Mouse (Mus musculus): ENCODE results near the gene Dusp9. TPM values are rescaled to one million over a fixed set of nuclear protein-coding genes. Genes with fewer than 3 reads are reported as not detected.

Gene Dusp9
- total and polyA plus RNA-seq, 3 experiments, result 4.7 to 5.2 TPM; not detected in 1

- Histone ChIP-seq H3K9me3 (replicated peaks; ENCODE audit: insufficient read depth, low read length) (no peaks in the 10 kb centered on the region), H3K27ac (ENCODE audit: control insufficient read depth, low read depth, low read length) (no peak overlapping the region), H3K4me3 (ENCODE audit: control insufficient read depth in 1 of 2, insufficient read depth in 1 of 2, low read depth in 2 of 2, low read length in 2 of 2) (peak overlapping the region in 1 of 2 experiments; percentile 62; a peak in 2 of 4 replicates), H3K9ac (ENCODE audit: control insufficient read depth, low read depth, low read length, poor library complexity, severe bottlenecking) (no peak overlapping the region), H3K36me3 (ENCODE audit: control insufficient read depth in 1 of 2, insufficient read depth in 2 of 2, low read length in 2 of 2) (no peaks in the 10 kb centered on the region), H3K27me3 (ENCODE audit: control insufficient read depth in 1 of 2, insufficient read depth in 2 of 2, low read length in 2 of 2) (no peaks in the 10 kb centered on the region), H3K4me1 (ENCODE audit: control insufficient read depth in 1 of 2, insufficient read depth in 2 of 2, low read length in 2 of 2) (peaks cover 0 to 3% of the 10 kb centered on the region in 2 experiments; a peak in 1 of 4 replicates), H3K79me2 (ENCODE audit: control insufficient read depth, insufficient read depth, low read length, poor library complexity) (no peaks in the 10 kb centered on the region)
- no peak for TF ChIP-seq USF2 (IDR thresholded peaks at IDR 0.05; ENCODE audit: borderline replicate concordance in 1 of 2, insufficient read depth in 1 of 2, low read depth in 1 of 2, low read length in 2 of 2)
- TF ChIP-seq NELFE (IDR thresholded peaks at IDR 0.05; ENCODE audit: low read depth, low read length), result no peak
- no peak for TF ChIP-seq KAT2A (conservative IDR thresholded peaks at IDR 0.05; ENCODE audit: low read depth, low read length)
- TF ChIP-seq MAFK (IDR thresholded peaks at IDR 0.05; ENCODE audit: borderline replicate concordance, low read depth, low read length), result no peak
- TF ChIP-seq RCOR1 (IDR thresholded peaks at IDR 0.05; ENCODE audit: low read depth, low read length), result no peak
- no peak for DNase-seq (ENCODE audit: low read depth, low spot score)
Observed at GRCm38 (mm10) chrX:73639901-73640469, 766 bp downstream of the Dusp9 start.

GRCm38 (mm10) chrX:73645121-73645520 lies 5.9 kb downstream of the Dusp9 start:
- TF ChIP-seq RCOR1 (IDR thresholded peaks at IDR 0.05; ENCODE audit: low read depth, low read length), result no peak
- TF ChIP-seq SIN3A (IDR thresholded peaks at IDR 0.05; ENCODE audit: low read length), result no peak
- 0 out of 2 replicates have a peak, but pooled peaks have one; percentile 30 for TF ChIP-seq ZNF384 (IDR thresholded peaks at IDR 0.05; ENCODE audit: low read depth, low read length)
- Histone ChIP-seq H3K9me3 (replicated peaks; ENCODE audit: insufficient read depth, low read length) (no peaks in the 10 kb centered on the region), H3K4me3 (ENCODE audit: control insufficient read depth in 1 of 2, insufficient read depth in 1 of 2, low read depth in 2 of 2, low read length in 2 of 2) (no peak overlapping the region), H3K27ac (ENCODE audit: control insufficient read depth, low read depth, low read length) (no peak overlapping the region), H3K27me3 (ENCODE audit: control insufficient read depth in 1 of 2, insufficient read depth in 2 of 2, low read length in 2 of 2) (no peaks in the 10 kb centered on the region), H3K36me3 (ENCODE audit: control insufficient read depth in 1 of 2, insufficient read depth in 2 of 2, low read length in 2 of 2) (no peaks in the 10 kb centered on the region), H3K79me2 (ENCODE audit: control insufficient read depth, insufficient read depth, low read length, poor library complexity) (no peaks in the 10 kb centered on the region), H3K4me1 (ENCODE audit: control insufficient read depth in 1 of 2, insufficient read depth in 2 of 2, low read length in 2 of 2) (no peaks in the 10 kb centered on the region), H3K9ac (ENCODE audit: control insufficient read depth, low read depth, low read length, poor library complexity, severe bottlenecking) (no peak overlapping the region)
- no peak for DNase-seq (ENCODE audit: low read depth, low spot score)

- H3K27ac ChIP-seq (ENCODE audit: control insufficient read depth, low read depth, low read length), result no peak overlapping the region
- H3K36me3 ChIP-seq (ENCODE audit: control insufficient read depth in 1 of 2, insufficient read depth in 2 of 2, low read length in 2 of 2), result no peaks in the 10 kb centered on the region
- peaks cover 0 to 3% of the 10 kb centered on the region in 2 experiments; a peak in 1 of 4 replicates for H3K4me1 ChIP-seq (ENCODE audit: control insufficient read depth in 1 of 2, insufficient read depth in 2 of 2, low read length in 2 of 2)
- DNase-seq (ENCODE audit: low read depth, low spot score), result no peak
- no peaks in the 10 kb centered on the region for H3K9me3 ChIP-seq (replicated peaks; ENCODE audit: insufficient read depth, low read length)
- no peak overlapping the region for H3K9ac ChIP-seq (ENCODE audit: control insufficient read depth, low read depth, low read length, poor library complexity, severe bottlenecking)
- TF ChIP-seq MAZ (IDR thresholded peaks at IDR 0.05; ENCODE audit: low read depth, low read length), result no peak
- TF ChIP-seq POLR2AphosphoS2 (IDR thresholded peaks at IDR 0.05; ENCODE audit: low read length), result no peak
- TF ChIP-seq JUND (IDR thresholded peaks at IDR 0.05; ENCODE audit: low read depth, low read length), result no peak
- TF ChIP-seq POLR2A (IDR thresholded peaks at IDR 0.05; ENCODE audit: control insufficient read depth in 1 of 2, insufficient read depth in 1 of 2, low read depth in 1 of 2, low read length in 2 of 2, poor library complexity in 1 of 2), result no peak
- TF ChIP-seq SMC3 (IDR thresholded peaks at IDR 0.05; ENCODE audit: low read depth, low read length), result no peak
- TF ChIP-seq NELFE (IDR thresholded peaks at IDR 0.05; ENCODE audit: low read depth, low read length), result no peak
- no peak for TF ChIP-seq MXI1 (IDR thresholded peaks at IDR 0.05; ENCODE audit: low read depth, low read length)
- no peak for TF ChIP-seq ZMIZ1 (IDR thresholded peaks at IDR 0.05; ENCODE audit: low read depth, low read length)
- H3K27me3 ChIP-seq (ENCODE audit: control insufficient read depth in 1 of 2, insufficient read depth in 2 of 2, low read length in 2 of 2), result no peaks in the 10 kb centered on the region
- H3K4me3 ChIP-seq (ENCODE audit: control insufficient read depth in 1 of 2, insufficient read depth in 1 of 2, low read depth in 2 of 2, low read length in 2 of 2), result no peak overlapping the region
- no peaks in the 10 kb centered on the region for H3K79me2 ChIP-seq (ENCODE audit: control insufficient read depth, insufficient read depth, low read length, poor library complexity)
Observed at GRCm38 (mm10) chrX:73650869-73651268, 11.7 kb downstream of the Dusp9 start.
